Mouse (Mus musculus) liver (tissue): ENCODE data around the gene Rnf8.
A peak's percentile ranks its signal among the peaks of the same experiment; 100 is the strongest.

Source experiments
- DNase-seq: peaks from one replicate; pipeline ENCODE4 v3.0.0-alpha.2; 2020; ENCODE audit warnings: mixed read lengths

The Rnf8 gene

GRCm38 (mm10) chr17:29627285-29627684 lies 12.7 kb downstream of the Rnf8 start:
- no peak for DNase-seq

- no peak for DNase-seq
Measured at GRCm38 (mm10) chr17:29628946-29629345, 14.4 kb downstream of the Rnf8 start.

- DNase-seq = peak; percentile 73
Measured at GRCm38 (mm10) chr17:29629620-29630019, 15.0 kb downstream of the Rnf8 start.

GRCm38 (mm10) chr17:29632312-29632711 lies 17.7 kb downstream of the Rnf8 start:
- no peak for DNase-seq

- DNase-seq = no peak
Measured at GRCm38 (mm10) chr17:29635492-29635891, 20.9 kb downstream of the Rnf8 start.

GRCm38 (mm10) chr17:29636118-29636517 lies 21.5 kb downstream of the Rnf8 start:
- peak; percentile 60 for DNase-seq

GRCm38 (mm10) chr17:29637377-29637776 lies 22.8 kb downstream of the Rnf8 start:
- peak; percentile 69 for DNase-seq

GRCm38 (mm10) chr17:29637895-29638294 lies 23.3 kb downstream of the Rnf8 start:
- DNase-seq = peak; percentile 79

- DNase-seq = no peak
Measured at GRCm38 (mm10) chr17:29640971-29641370, 26.4 kb downstream of the Rnf8 start.

GRCm38 (mm10) chr17:29642219-29642618 lies 27.6 kb downstream of the Rnf8 start:
- no peak for DNase-seq

- DNase-seq = peak; percentile 43
Measured at GRCm38 (mm10) chr17:29658249-29658648, 43.7 kb downstream of the Rnf8 start.

GRCm38 (mm10) chr17:29660076-29660761 lies 45.6 kb downstream of the Rnf8 start, which contains the start of gene Cmtr1:
Gene Cmtr1, plus strand, starts transcription at chr17:29660595.
- peak; percentile 98 for DNase-seq

GRCm38 (mm10) chr17:29660762-29661391 lies 46.3 kb downstream of the Rnf8 start:
- DNase-seq = no peak

- DNase-seq = no peak
Measured at GRCm38 (mm10) chr17:29662145-29662544, 47.6 kb downstream of the Rnf8 start.

GRCm38 (mm10) chr17:29668051-29668986 lies 53.7 kb downstream of the Rnf8 start:
- DNase-seq = no peak

GRCm38 (mm10) chr17:29669030-29669429 lies 54.4 kb downstream of the Rnf8 start:
- DNase-seq = no peak

- DNase-seq = peak; percentile 77
Measured at GRCm38 (mm10) chr17:29669936-29670335, 55.3 kb downstream of the Rnf8 start.

GRCm38 (mm10) chr17:29671021-29671420 lies 56.4 kb downstream of the Rnf8 start:
- no peak for DNase-seq

GRCm38 (mm10) chr17:29673325-29673724 lies 58.7 kb downstream of the Rnf8 start:
- DNase-seq = no peak

GRCm38 (mm10) chr17:29678526-29678925 lies 63.9 kb downstream of the Rnf8 start:
- no peak for DNase-seq

- DNase-seq = no peak
Measured at GRCm38 (mm10) chr17:29679038-29679767, 64.6 kb downstream of the Rnf8 start.

- no peak for DNase-seq
Measured at GRCm38 (mm10) chr17:29680174-29680573, 65.6 kb downstream of the Rnf8 start.

GRCm38 (mm10) chr17:29680921-29681320 lies 66.3 kb downstream of the Rnf8 start:
- DNase-seq = no peak
